Mouse (Mus musculus) ES-E14 (cell line): ENCODE results near the gene Pcgf1. TPM values are rescaled to one million over a fixed set of nuclear protein-coding genes. Genes with fewer than 3 reads are reported as not detected.

Source experiments
- DNase-seq: peaks from one replicate; pipeline ENCODE4 v3.0.0-alpha.2; 2013; ENCODE audit warnings: low read depth, low spot score
- H3K27ac ChIP-seq: 2 replicates; pipeline ENCODE4 v1.5.1; 2012; ENCODE audit warnings: low read depth, mild to moderate bottlenecking, low read length, moderate library complexity, mixed read lengths; ENCODE audit not compliant: poor library complexity, insufficient read depth, severe bottlenecking
- H3K36me3 ChIP-seq: 2 replicates; pipeline ENCODE4 v1.6.1; 2012; ENCODE audit warnings: mild to moderate bottlenecking, low read length, moderate library complexity, mixed read lengths; ENCODE audit not compliant: control insufficient read depth, poor library complexity, insufficient read depth, severe bottlenecking
- H3K4me1 ChIP-seq, 2 experiments: fragments of 150-350 bp in 1 of 2; sonication (generic) in 1 of 2; 2 replicates each; pipeline ENCODE4 v1.6.1; 2012; ENCODE audit warnings: low read length in 2 of 2, mild to moderate bottlenecking in 1 of 2, mixed read lengths in 1 of 2; ENCODE audit not compliant: control insufficient read depth in 2 of 2, insufficient read depth in 2 of 2, poor library complexity in 1 of 2
- H3K4me3 ChIP-seq, 2 experiments: fragments of 150-350 bp in 1 of 2; sonication (generic) in 1 of 2; 2 replicates each; pipeline ENCODE4 v1.5.1; 2012; ENCODE audit warnings: low read length in 2 of 2, low read depth in 1 of 2, mild to moderate bottlenecking in 1 of 2, mixed read lengths in 1 of 2; ENCODE audit not compliant: insufficient read depth in 1 of 2, poor library complexity in 1 of 2, severe bottlenecking in 1 of 2
- H3K9ac ChIP-seq: 2 replicates; pipeline ENCODE4 v1.6.1; 2012; ENCODE audit warnings: low read depth, mild to moderate bottlenecking, low read length, mixed read lengths; ENCODE audit not compliant: poor library complexity, insufficient read depth, severe bottlenecking
- H3K9me3 ChIP-seq: fragments of 150-350 bp; sonication (generic); 2 replicates; pipeline ENCODE4 v1.6.1; 2012; ENCODE audit warnings: low read depth, mild to moderate bottlenecking, low read length; ENCODE audit not compliant: control insufficient read depth, insufficient read depth
- CHD2 ChIP-seq: IDR thresholded peaks from 2 replicates; pipeline ENCODE4 v1.6.1; 2014; ENCODE audit warnings: mild to moderate bottlenecking, low read depth, low read length, inconsistent platforms
- HCFC1 ChIP-seq: IDR thresholded peaks from 2 replicates; pipeline ENCODE4 v1.6.1; 2012; ENCODE audit warnings: low read length, inconsistent platforms, borderline replicate concordance; ENCODE audit not compliant: insufficient read depth
- MAFK ChIP-seq: IDR thresholded peaks from 2 replicates; pipeline ENCODE4 v1.6.1; 2014; ENCODE audit warnings: mild to moderate bottlenecking, low read depth, low read length, inconsistent platforms; ENCODE audit not compliant: insufficient read depth
- ZC3H11A ChIP-seq: IDR thresholded peaks from 2 replicates; pipeline ENCODE4 v1.6.1; 2012; ENCODE audit warnings: low read depth, mild to moderate bottlenecking, inconsistent platforms, low read length, borderline replicate concordance
- ZNF384 ChIP-seq: IDR thresholded peaks from 2 replicates; pipeline ENCODE4 v1.6.1; 2012; ENCODE audit warnings: low read depth, low read length, inconsistent platforms
- in situ Hi-C, 2 experiments: fragments of 600-800 bp; cut with MboI; formaldehyde crosslinking; loops; one replicate each; pipeline ENCODE4 v1.15.1; 2025; ENCODE audit warnings: low sequenced_read_pairs in 2 of 2, inconsistent platforms in 1 of 2; ENCODE audit not compliant: unreplicated experiment in 2 of 2
- total RNA-seq: library from RNA; depleted of rRNA; stranded (reverse); fragments of 300-350 nt; gene quantifications from 2 replicates; pipeline ENCODE4 v1.2.3, GENCODE M21; 2012

Pcgf1 gene
- total RNA-seq, 1 experiment, result 12.7 TPM

DNA sequence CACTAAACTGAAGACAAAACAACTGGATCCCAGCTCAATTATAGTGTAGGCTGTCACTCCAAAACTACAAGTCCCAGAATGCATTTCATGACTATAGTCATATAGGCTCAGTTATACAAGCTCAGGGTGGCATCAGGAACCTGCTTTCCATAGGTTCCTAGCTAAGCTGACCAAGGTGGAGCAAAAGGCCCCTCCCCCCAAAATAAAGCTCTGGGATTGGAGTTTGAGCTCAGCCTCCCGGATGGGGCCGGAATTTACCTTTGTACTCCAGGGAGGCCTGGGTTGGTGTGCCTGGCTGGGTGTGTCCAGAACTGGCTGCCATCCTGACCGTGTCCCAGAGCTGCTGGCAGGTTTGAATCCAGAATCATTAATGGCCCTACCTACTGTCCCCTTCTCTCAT is 19.9 kb upstream of the Pcgf1 start, which contains the start of gene Dqx1:
Gene Dqx1 (plus strand): TSS at position 55 of the 400 bp plus-strand sequence.
- DNase-seq, result no peak
- H3K9ac ChIP-seq, result peak within 1 kb of the TSS; percentile 48
- no peaks in the 10 kb centered on the region for H3K9me3 ChIP-seq
- in situ Hi-C loops, result loop anchor here (25.0 kb wide), 2 partner anchors 655 to 1530 kb away; partner anchors contain the start of genes Cyp26b1 (in 1 of the 2) and Vax2 (in 1 of the 2)
- H3K4me1 ChIP-seq, result peaks cover 0 to 7% of the 10 kb centered on the region in 2 experiments; a peak in 1 of 4 replicates
- H3K36me3 ChIP-seq, result peaks cover 16% of the 10 kb centered on the region
- no peak within 1 kb of the TSS for H3K27ac ChIP-seq
- TF ChIP-seq HCFC1 (peak; percentile 94), MAFK (no peak)
- peak within 1 kb of the TSS in 1 of 2 experiments; percentile 7; a peak in 1 of 4 replicates for H3K4me3 ChIP-seq

DNA sequence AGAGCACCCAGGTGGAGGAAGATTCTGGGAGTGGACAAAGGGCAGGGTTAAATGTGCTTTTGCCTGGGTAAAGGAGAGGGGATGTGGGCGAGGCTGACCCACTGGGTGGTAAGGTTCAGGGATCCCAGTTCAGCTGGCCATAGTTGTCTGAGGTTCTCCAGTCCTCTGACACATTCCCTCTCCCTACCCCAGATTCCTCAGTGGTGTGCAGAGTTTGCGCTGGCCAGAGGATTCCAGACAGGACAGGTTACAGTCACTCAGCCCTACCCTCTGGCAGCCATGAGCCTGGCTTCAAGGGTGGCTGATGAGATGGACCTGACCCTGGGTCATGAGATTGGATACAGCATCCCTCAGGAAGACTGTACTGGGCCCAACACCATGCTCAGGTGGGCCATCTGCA is 18.9 kb upstream of the Pcgf1 start:
- in situ Hi-C loops, result loop anchor here (25.0 kb wide), 2 partner anchors 654 to 1529 kb away; partner anchors contain the start of genes Cyp26b1 (in 1 of the 2) and Vax2 (in 1 of the 2)
- Histone ChIP-seq H3K4me3 (no peak overlapping the region), H3K27ac (no peak overlapping the region), H3K4me1 (peaks cover 0 to 7% of the 10 kb centered on the region in 2 experiments; a peak in 1 of 4 replicates), H3K9me3 (no peaks in the 10 kb centered on the region), H3K9ac (no peak overlapping the region), H3K36me3 (peaks cover 16% of the 10 kb centered on the region)
- DNase-seq, result no peak
- TF ChIP-seq ZNF384, result no peak
- TF ChIP-seq MAFK, result no peak
- no peak for TF ChIP-seq CHD2
- TF ChIP-seq HCFC1, result no peak
- no peak for TF ChIP-seq ZC3H11A

DNA sequence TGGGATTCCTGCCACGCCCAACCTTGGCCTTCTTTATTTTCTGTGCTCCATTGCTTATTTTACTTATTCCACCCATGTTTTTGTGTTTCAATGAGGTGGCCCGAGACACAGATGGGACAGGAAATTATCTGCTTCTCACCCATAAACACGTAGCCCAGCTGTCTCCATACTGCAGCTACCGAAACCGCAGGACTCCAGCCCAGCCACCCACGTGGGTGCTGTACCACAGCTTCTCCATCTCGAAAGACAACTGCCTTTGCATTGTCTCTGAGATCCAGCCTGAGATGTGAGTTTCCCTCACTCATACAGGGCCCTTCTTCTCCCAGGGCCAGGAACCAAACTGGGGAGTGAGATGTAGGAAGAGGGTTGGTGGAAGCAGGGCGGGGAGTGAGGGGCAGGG is 11.7 kb upstream of the Pcgf1 start:
- peaks cover 0 to 1% of the 10 kb centered on the region in 2 experiments; a peak in 1 of 4 replicates for H3K4me1 ChIP-seq
- in situ Hi-C loops, result loop anchor here (25.0 kb wide), 2 partner anchors 646 to 1521 kb away; partner anchors contain the start of genes Cyp26b1 (in 1 of the 2) and Vax2 (in 1 of the 2)
- no peaks in the 10 kb centered on the region for H3K9me3 ChIP-seq
- H3K36me3 ChIP-seq, result no peaks in the 10 kb centered on the region
- no peak overlapping the region for H3K4me3 ChIP-seq
- no peak for DNase-seq
- TF ChIP-seq MAFK (no peak), HCFC1 (no peak), ZC3H11A (no peak), ZNF384 (no peak), CHD2 (no peak)
- no peak overlapping the region for H3K9ac ChIP-seq
- H3K27ac ChIP-seq, result no peak overlapping the region

DNA sequence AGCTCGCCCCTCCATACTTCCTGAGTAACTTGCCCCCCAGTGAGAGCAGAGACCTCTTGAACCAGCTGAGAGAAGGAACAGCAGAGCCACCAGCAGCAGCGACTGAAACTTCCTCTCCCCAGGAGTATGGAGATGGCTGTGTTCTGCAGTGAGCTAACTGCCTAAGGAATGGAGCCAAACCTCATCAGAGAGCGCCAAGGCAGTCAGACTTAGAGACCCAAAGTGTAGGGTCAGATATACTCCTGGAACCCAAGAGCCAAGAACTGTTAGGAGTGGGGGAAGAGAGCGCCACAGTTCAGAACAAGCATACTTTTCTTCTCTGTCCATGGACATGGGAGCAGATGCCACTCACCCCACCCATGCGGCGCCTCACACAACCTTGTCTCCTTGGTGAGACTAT is 11.2 kb upstream of the Pcgf1 start:
- Histone ChIP-seq H3K9ac (no peak overlapping the region), H3K9me3 (no peaks in the 10 kb centered on the region), H3K4me1 (peaks cover 0 to 3% of the 10 kb centered on the region in 2 experiments; a peak in 1 of 4 replicates), H3K27ac (no peak overlapping the region), H3K36me3 (no peaks in the 10 kb centered on the region), H3K4me3 (no peak overlapping the region)
- in situ Hi-C loops, result loop anchor here (25.0 kb wide), 2 partner anchors 646 to 1521 kb away; partner anchors contain the start of genes Cyp26b1 (in 1 of the 2) and Vax2 (in 1 of the 2)
- DNase-seq, result no peak
- TF ChIP-seq CHD2 (no peak), ZC3H11A (no peak), MAFK (no peak), HCFC1 (no peak), ZNF384 (no peak)
